Mouse (Mus musculus) c-Kit-negative CD71-positive TER-119-positive erythroid progenitor cells, embryonic 14.5 days (primary cell): ENCODE measurements around the gene Rcan2.

ENCODE experiments used
- DNase-seq: peaks from one replicate; pipeline ENCODE4 v3.0.0-alpha.2; 2013; ENCODE audit warnings: low read depth, low spot score

Gene Rcan2

GRCm38 (mm10) chr17:43801077-43801476 is at the start of gene Rcan2:
Gene Rcan2 (plus strand): TSS chr17:43801351.
- DNase-seq = no peak

- DNase-seq = no peak
Observed at GRCm38 (mm10) chr17:43752811-43753210, 48.3 kb upstream of the Rcan2 start.

- DNase-seq = no peak
Observed at GRCm38 (mm10) chr17:43754687-43755086, 46.5 kb upstream of the Rcan2 start.

GRCm38 (mm10) chr17:43758607-43759259 is 42.4 kb upstream of the Rcan2 start:
- DNase-seq = no peak

GRCm38 (mm10) chr17:43784531-43784930 is 16.6 kb upstream of the Rcan2 start:
- no peak for DNase-seq

- no peak for DNase-seq
Observed at GRCm38 (mm10) chr17:43788222-43788621, 12.9 kb upstream of the Rcan2 start.

- no peak for DNase-seq
Observed at GRCm38 (mm10) chr17:43789376-43789775, 11.8 kb upstream of the Rcan2 start.

GRCm38 (mm10) chr17:43791751-43792150 is 9.4 kb upstream of the Rcan2 start:
- no peak for DNase-seq

- no peak for DNase-seq
Observed at GRCm38 (mm10) chr17:43794731-43795280, 6.3 kb upstream of the Rcan2 start.

- DNase-seq = no peak
Observed at GRCm38 (mm10) chr17:43801595-43802373, 633 bp downstream of the Rcan2 start.

GRCm38 (mm10) chr17:43802414-43802813 is 1.3 kb downstream of the Rcan2 start:
- DNase-seq = no peak

GRCm38 (mm10) chr17:43803111-43803510 is 2.0 kb downstream of the Rcan2 start:
- no peak for DNase-seq

- no peak for DNase-seq
Observed at GRCm38 (mm10) chr17:43803764-43804163, 2.6 kb downstream of the Rcan2 start.

GRCm38 (mm10) chr17:43806841-43807240 is 5.7 kb downstream of the Rcan2 start:
- DNase-seq = no peak

GRCm38 (mm10) chr17:43811453-43811852 is 10.3 kb downstream of the Rcan2 start:
- no peak for DNase-seq

GRCm38 (mm10) chr17:43815376-43815775 is 14.2 kb downstream of the Rcan2 start:
- DNase-seq = no peak

- DNase-seq = no peak
Observed at GRCm38 (mm10) chr17:43816480-43816879, 15.3 kb downstream of the Rcan2 start.

GRCm38 (mm10) chr17:43817171-43817570 is 16.0 kb downstream of the Rcan2 start:
- no peak for DNase-seq

- no peak for DNase-seq
Observed at GRCm38 (mm10) chr17:43818390-43818789, 17.2 kb downstream of the Rcan2 start.

- no peak for DNase-seq
Observed at GRCm38 (mm10) chr17:43820904-43821303, 19.8 kb downstream of the Rcan2 start.

GRCm38 (mm10) chr17:43822207-43822606 is 21.1 kb downstream of the Rcan2 start:
- DNase-seq = no peak

GRCm38 (mm10) chr17:43822630-43823029 is 21.5 kb downstream of the Rcan2 start:
- DNase-seq = no peak
